Mouse (Mus musculus) heart, adult 2 months (tissue): ENCODE results near the gene Nell2.

Source experiments
- CTCF ChIP-seq: fragments of 200-600 bp; IDR thresholded peaks from 2 replicates; pipeline ENCODE4 v1.8.1; 2022; ENCODE audit warnings: antibody characterized with exemption, mild to moderate bottlenecking, moderate library complexity
- EP300 ChIP-seq: fragments of 200-500 bp; IDR thresholded peaks from 2 replicates; pipeline ENCODE4 v1.6.1; 2011; ENCODE audit warnings: low read depth, low read length, control low read depth; ENCODE audit not compliant: insufficient read depth
- POLR2A ChIP-seq: fragments of 200-500 bp; IDR thresholded peaks from 2 replicates; pipeline ENCODE4 v1.6.1; 2011; ENCODE audit warnings: mild to moderate bottlenecking, low read depth, low read length, control low read depth; ENCODE audit not compliant: insufficient read depth

GRCm38 (mm10) chr15:95518204-95518603 is 10.2 kb downstream of the Nell2 start:
- TF ChIP-seq POLR2A, result no peak
- no peak for TF ChIP-seq EP300
- TF ChIP-seq CTCF, result no peak
